Mouse (Mus musculus) gastrocnemius, postnatal 14 days (tissue): Measurements from ENCODE around the gene Hoxa10. TPM values are rescaled to one million over a fixed set of nuclear protein-coding genes. Genes with fewer than 3 reads are reported as not detected.

ENCODE experiments used
- DNase-seq: peaks from one replicate; pipeline ENCODE4 v3.0.0; 2021; ENCODE audit warnings: mixed read lengths
- intact Hi-C: fragments of 180-260 bp; cut with DNase I; formaldehyde crosslinking; loops from one replicate; pipeline ENCODE4 v1.15.1; 2025; ENCODE audit warnings: low total_unique reads
- total RNA-seq, 2 experiments: library from RNA; stranded (reverse); gene quantifications; 2 replicates each; pipeline ENCODE4 v1.2.3; 2021

Gene Hoxa10
- total RNA-seq, 2 experiments from 2014 or later, result 16.3 to 22.7 TPM

- intact Hi-C loops, result loop anchor here (5.0 kb wide), 1 partner anchor 635 kb away; no protein-coding TSS in a partner anchor
- no peak for DNase-seq
Observed at GRCm38 (mm10) chr6:52222729-52223128, 17.9 kb downstream of the Hoxa10 start.

DNA sequence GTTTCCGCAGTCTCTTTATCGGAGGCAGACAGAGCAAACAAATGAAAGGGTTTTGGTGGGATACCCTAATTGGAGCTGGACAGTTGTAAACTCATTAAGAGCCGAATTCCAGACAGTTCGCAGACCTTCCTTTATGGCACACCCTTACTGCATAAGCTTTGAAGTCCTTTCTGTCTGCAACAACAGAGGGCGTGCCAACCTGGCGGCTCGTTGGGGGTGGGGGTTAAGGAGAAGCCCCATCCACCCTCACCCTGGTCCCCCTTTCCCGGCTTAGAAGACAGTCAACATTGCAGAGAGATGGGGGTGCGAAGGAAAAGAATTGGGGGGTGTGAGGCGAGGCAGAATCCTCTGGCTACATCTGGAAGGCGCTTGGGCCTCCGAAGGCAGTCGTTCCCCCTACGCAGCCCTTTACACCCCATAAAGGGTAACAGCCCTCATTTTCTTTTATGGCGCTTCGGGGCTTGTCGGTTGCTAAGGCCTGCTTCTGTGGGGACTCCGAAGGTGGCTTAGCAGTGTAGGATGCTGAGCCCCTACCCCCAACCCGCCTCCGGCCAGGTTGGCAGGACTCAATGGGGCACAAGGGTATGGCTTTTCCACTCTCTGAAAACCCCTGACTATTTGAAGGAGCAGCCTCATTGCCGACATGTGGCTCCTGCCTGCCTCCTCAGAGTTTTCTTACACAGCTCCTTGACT, 18.5 kb downstream of the Hoxa10 start:
- intact Hi-C loops, result loop anchor here (5.0 kb wide), 1 partner anchor 635 kb away; no protein-coding TSS in a partner anchor
- no peak for DNase-seq

- peak; percentile 89 for DNase-seq
- intact Hi-C loops, result loop anchor here (5.0 kb wide), 1 partner anchor 634 kb away; no protein-coding TSS in a partner anchor
Observed at GRCm38 (mm10) chr6:52221337-52221992, 19.2 kb downstream of the Hoxa10 start, which contains the start of gene Hoxa7. TSS of gene Hoxa7 (minus strand) at chr6:52221854.

DNA sequence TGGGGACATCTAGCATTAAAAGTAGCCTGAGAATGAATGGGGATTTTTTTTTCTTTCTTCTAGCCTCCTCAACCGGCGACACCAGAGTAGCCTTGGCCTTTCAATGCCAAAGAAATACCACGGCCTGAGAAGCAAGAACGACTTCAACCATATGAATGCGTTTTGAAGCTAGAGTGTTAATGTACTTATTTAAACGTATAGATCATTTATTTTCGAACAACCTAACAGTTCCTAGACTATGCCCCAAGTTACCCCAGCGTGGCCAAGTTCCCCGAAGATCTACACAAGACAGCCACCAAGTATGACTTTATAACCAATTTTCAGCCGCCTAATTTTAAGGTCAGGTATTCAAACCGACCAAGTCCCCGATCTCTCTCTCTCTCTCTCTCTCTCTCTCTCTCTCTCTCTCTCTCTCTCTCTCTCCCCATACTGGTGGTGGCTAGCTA, 19.8 kb downstream of the Hoxa10 start:
- DNase-seq, result no peak
- intact Hi-C loops, result loop anchor here (1.0 to 5.0 kb wide), 2 partner anchors 50 to 634 kb away; no protein-coding TSS in a partner anchor

DNA sequence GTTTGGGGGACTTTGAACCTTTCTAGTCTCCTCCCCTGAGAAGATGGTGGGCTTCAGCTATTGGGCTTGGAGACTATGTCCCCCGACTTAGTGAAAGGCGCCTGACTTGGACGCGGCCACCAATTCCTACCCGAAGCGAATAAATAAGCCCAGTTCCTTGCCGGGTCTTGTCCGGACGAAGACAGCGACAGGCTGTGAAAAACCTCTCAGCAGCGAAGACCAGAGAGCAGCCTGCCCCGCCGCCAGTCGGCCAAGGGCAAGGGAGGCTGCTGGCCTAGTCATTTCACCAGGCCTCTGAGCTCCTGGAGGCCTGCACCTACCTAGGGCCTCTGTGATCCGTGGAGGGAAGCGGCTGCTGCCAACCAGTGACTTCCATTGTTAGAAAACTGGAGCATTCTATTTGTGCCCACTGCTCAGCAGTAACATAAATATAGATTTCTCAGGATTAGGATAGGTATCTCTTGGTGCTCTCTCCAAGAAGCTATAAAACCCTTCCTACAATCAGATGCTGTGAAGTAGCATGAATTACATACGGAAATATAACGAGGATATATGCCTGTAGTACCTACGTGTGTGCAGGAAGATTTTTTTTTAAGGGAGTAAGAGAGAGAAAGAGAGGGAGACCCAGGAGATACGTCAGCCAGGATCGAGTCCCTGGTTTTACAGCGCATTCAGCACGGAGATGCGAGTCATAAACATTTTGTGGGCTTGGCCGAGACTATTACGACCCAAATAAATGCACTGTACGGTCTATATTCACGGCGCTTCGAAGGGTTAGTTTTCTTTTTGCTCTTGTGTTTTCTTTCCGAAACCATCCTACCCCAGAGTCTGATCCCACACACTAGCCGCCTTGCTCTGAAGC, 20.4 kb downstream of the Hoxa10 start:
- no peak for DNase-seq
- intact Hi-C loops, result loop anchor here (1.0 to 5.0 kb wide), 2 partner anchors 49 to 633 kb away; no protein-coding TSS in a partner anchor

- no peak for DNase-seq
- intact Hi-C loops, result no loop called here
Observed at GRCm38 (mm10) chr6:52219234-52219942, 21.3 kb downstream of the Hoxa10 start.

DNA sequence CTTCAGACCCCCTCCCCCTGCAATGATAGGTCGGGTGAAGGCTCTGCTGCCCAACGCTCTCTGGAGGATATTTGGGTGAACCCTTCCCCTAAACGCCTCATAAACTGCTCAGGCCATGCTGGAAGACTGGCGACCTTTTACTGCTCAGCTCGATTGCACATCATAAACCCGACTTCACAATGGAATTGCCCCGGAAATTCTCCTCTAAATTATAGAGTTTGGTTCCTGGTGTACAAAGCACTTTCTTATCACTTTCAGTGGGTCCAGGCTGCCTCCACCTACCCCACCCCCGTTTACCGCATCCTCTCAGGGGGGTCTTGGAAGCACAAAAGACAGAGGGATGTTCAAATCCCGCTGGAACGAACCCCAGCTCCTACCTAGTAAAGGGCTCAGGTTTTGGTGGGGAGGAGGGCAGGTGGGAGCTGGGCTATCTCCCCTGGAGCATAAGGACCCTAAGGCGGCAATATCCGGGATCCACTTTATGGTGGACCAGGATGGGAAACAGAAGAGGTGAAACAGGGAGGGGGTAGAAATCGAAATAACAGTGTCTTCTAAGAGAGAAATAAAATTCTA, 21.9 kb downstream of the Hoxa10 start:
- intact Hi-C loops, result no loop called here
- no peak for DNase-seq

GRCm38 (mm10) chr6:52217895-52218642, 22.6 kb downstream of the Hoxa10 start:
- intact Hi-C loops, result no loop called here
- DNase-seq, result no peak

- DNase-seq, result peak; percentile 86
- intact Hi-C loops, result no loop called here
Observed at GRCm38 (mm10) chr6:52217459-52217768, 23.2 kb downstream of the Hoxa10 start.

DNA sequence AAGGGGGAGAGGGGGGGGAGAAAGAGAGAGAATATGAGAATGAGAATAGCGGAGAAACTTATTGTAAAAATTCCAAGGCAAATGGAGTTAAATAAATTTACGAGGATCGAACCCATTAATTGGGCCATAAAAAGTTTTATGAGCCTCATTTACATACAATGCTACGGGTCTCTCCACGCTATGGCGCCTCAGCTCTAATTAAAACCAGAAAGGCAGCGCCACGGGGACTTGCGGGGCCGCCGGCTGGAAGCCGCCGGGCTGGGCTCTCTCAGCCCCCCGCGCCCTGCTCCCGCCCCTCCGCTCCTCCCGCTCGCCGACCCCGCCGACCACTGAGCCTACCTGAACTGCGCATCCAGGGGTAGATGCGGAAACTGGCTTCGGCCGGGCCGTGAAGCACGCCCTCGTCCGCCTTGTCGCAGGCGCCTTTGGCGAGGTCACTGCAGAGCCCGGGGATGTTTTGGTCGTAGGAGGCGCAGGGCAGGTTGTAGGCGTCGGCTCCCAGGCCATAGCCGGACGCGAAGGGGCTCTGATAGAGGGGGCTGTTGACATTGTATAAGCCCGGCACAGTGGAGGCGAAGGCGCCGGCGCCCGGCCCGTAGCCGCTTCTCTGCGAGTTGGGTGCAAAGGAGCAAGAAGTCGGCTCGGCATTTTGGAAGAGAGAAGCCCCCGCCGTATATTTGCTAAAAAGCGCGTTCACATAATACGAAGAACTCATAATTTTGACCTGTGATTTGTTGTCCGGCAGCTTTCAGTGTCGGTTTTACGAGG, 23.8 kb downstream of the Hoxa10 start:
- no peak for DNase-seq
- intact Hi-C loops, result no loop called here

DNA sequence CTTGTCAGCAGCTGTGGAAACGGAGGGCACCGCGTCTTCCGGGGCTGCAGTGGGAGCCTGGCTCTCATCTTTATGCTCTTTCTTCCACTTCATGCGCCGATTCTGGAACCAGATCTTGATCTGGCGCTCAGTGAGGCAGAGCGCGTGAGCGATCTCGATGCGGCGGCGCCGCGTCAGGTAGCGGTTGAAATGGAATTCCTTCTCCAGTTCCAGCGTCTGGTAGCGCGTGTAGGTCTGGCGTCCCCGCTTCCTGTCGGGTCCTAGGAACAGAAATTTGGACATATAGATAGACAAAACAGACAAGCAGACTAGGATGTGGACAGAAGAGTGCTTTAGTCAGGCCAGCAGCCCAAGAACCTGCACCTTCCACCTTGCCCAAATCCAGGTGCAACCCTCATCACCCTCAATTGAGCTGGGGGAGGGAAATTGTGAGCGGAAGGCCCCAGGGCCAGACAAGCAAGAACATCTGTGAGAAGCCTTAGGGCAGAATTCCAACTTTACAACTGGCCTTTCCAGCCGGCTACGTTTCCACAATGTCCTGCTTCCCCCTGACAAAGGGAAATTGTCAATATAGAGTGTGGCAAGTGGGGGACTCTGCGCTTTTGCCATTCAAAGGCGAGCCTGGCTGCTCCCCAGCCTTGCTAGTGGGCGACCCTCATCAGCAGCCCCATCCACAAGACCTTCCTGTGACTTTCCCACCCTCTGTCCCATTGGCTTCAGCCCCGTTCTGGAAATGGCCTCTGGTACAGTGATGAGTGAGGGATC, 24.7 kb downstream of the Hoxa10 start:
- intact Hi-C loops, result no loop called here
- DNase-seq, result no peak

GRCm38 (mm10) chr6:52215070-52215469, 25.6 kb downstream of the Hoxa10 start:
- no peak for DNase-seq
- intact Hi-C loops, result no loop called here

- intact Hi-C loops, result no loop called here
- DNase-seq, result no peak
Observed at GRCm38 (mm10) chr6:52214271-52214670, 26.4 kb downstream of the Hoxa10 start.

DNA sequence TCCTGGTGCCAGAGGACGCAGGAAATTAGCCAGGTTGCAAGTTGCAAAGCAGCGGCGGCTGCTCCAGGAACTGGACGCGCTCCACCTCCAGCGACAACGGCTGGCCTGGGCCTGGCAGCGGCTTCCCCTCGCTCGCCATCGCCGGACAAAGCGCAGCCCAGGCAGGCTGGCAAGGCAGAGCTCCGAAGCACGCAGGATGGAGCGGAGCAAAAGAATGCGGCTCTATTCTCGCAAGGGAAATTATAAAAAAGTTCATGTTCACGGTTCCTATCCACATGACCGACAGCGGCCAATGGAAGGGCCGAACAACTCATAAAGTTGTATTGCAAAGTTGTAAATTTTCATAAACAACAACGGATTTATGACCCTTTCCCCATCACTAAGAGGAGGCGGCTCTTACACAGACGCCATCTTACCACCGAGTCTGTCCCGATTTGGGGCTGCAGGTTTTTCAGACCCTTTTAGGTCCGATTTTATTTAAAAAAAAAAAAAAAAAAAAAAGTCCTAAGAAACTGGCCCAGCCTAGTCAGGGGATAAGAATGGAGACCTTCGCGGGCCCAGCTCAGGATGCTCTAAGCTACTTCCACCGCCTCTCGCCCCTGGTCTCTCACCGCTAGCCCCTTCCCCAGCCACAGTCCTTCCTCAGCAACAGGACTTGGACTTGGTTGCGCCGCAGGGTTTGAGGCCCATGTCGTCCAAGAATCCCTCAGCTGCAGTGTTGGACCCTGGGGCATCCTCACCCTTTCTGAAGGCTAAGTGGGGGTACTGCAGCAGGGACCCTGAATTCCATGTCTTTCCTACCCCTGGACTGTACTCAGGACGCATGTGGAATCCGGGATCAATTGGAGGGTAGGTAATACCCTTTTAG, 27.3 kb downstream of the Hoxa10 start, which contains the start of the genes Hoxa3 and Gm28308:
TSS of gene Hoxa3 (minus strand) at position 218 of the 868 bp plus-strand sequence.
TSS of gene Gm28308 (minus strand) at position 221 of the 868 bp plus-strand sequence.
- intact Hi-C loops, result no loop called here
- peak; percentile 76 for DNase-seq

- DNase-seq, result no peak
- intact Hi-C loops, result no loop called here
Observed at GRCm38 (mm10) chr6:52212556-52213118, 28.0 kb downstream of the Hoxa10 start.
